Mouse (Mus musculus) CH12.LX (cell line): Measurements from ENCODE around the gene Tmem262. TPM values are rescaled to one million over a fixed set of nuclear protein-coding genes. Genes with fewer than 3 reads are reported as not detected.

ENCODE experiments used
- DNase-seq: peaks from one replicate; pipeline ENCODE4 v3.0.0-alpha.2; 2013; ENCODE audit errors: extremely low read depth
- H3K27ac ChIP-seq: 2 replicates; pipeline ENCODE4 v1.5.1; 2012; ENCODE audit warnings: low read depth, mild to moderate bottlenecking, control low read depth, moderate library complexity; ENCODE audit not compliant: insufficient read depth
- H3K27me3 ChIP-seq: replicated peaks from 2 replicates; pipeline ENCODE3; 2012; ENCODE audit warnings: inconsistent platforms
- H3K36me3 ChIP-seq, 2 experiments: replicated peaks in 1 of 2; 2 replicates each; pipeline versions ENCODE3 to v1.6.1; 2012; ENCODE audit warnings: inconsistent platforms in 1 of 2, low read length in 1 of 2, mild to moderate bottlenecking in 1 of 2, mixed read lengths in 1 of 2, moderate library complexity in 1 of 2; ENCODE audit not compliant: control insufficient read depth in 1 of 2, insufficient read depth in 1 of 2
- H3K4me1 ChIP-seq, 2 experiments: 2 replicates each; pipeline ENCODE4 v1.6.1; 2012; ENCODE audit warnings: inconsistent platforms in 1 of 2, moderate library complexity in 1 of 2; ENCODE audit not compliant: insufficient read depth in 2 of 2, control insufficient read depth in 1 of 2
- H3K4me2 ChIP-seq: 2 replicates; pipeline ENCODE4 v1.6.1; 2012; ENCODE audit warnings: low read depth, mild to moderate bottlenecking, control low read depth; ENCODE audit not compliant: poor library complexity, insufficient read depth, severe bottlenecking
- H3K4me3 ChIP-seq, 3 experiments: fragments of 150-350 bp in 1 of 3; sonication (generic) in 1 of 3; replicated peaks in 1 of 3; 2 replicates each; pipeline versions ENCODE3 to v1.5.1; 2011 to 2012; ENCODE audit warnings: low read depth in 2 of 3, low read length in 2 of 3, mild to moderate bottlenecking in 2 of 3, moderate library complexity in 2 of 3, control low read depth in 1 of 3, improper control_type of control experiment in 1 of 3, inconsistent platforms in 1 of 3, mixed read lengths in 1 of 3; ENCODE audit not compliant: poor library complexity in 1 of 3
- H3K79me2 ChIP-seq: replicated peaks from 2 replicates; pipeline ENCODE4 v1.6.1; 2012; ENCODE audit warnings: mild to moderate bottlenecking, moderate library complexity; ENCODE audit not compliant: control insufficient read depth, poor library complexity, insufficient read depth, severe bottlenecking; ENCODE audit errors: extremely low read depth
- H3K9ac ChIP-seq: 2 replicates; pipeline ENCODE4 v1.6.1; 2012; ENCODE audit warnings: low read depth, mild to moderate bottlenecking, control low read depth, moderate library complexity; ENCODE audit not compliant: insufficient read depth
- H3K9me3 ChIP-seq: replicated peaks from 2 replicates; pipeline ENCODE3; 2012; ENCODE audit warnings: low read length, inconsistent platforms, mixed read lengths
- BHLHE40 ChIP-seq: IDR thresholded peaks from 2 replicates; pipeline ENCODE4 v1.6.1; 2011; ENCODE audit warnings: mild to moderate bottlenecking, low read depth, low read length, improper control_type of control experiment
- CHD2 ChIP-seq: IDR thresholded peaks from 2 replicates; pipeline ENCODE4 v1.6.1; 2011; ENCODE audit warnings: low read length, improper control_type of control experiment
- CTCF ChIP-seq, 2 experiments: IDR thresholded peaks in 1 of 2; conservative IDR thresholded peaks in 1 of 2; 2 replicates each; pipeline ENCODE4 v1.5.1; 2011 to 2012; ENCODE audit warnings: low read depth in 2 of 2, low read length in 2 of 2, improper control_type of control experiment in 1 of 2, inconsistent platforms in 1 of 2, mild to moderate bottlenecking in 1 of 2, moderate library complexity in 1 of 2
- EP300 ChIP-seq: IDR thresholded peaks from 2 replicates; pipeline ENCODE4 v1.6.1; 2011; ENCODE audit warnings: low read length, improper control_type of control experiment
- ETS1 ChIP-seq: conservative IDR thresholded peaks from 2 replicates; pipeline ENCODE4 v1.6.1; 2012; ENCODE audit warnings: low read depth, mild to moderate bottlenecking, inconsistent platforms, low read length, improper control_type of control experiment, moderate library complexity
- HCFC1 ChIP-seq: IDR thresholded peaks from 2 replicates; pipeline ENCODE4 v1.6.1; 2012; ENCODE audit warnings: low read depth, mild to moderate bottlenecking, inconsistent platforms, low read length, improper control_type of control experiment
- JUN ChIP-seq: IDR thresholded peaks from 2 replicates; pipeline ENCODE4 v1.6.1; 2011; ENCODE audit warnings: low read depth, mild to moderate bottlenecking, low read length, improper control_type of control experiment, moderate library complexity; ENCODE audit not compliant: insufficient read depth
- MAFK ChIP-seq: IDR thresholded peaks from 2 replicates; pipeline ENCODE4 v1.6.1; 2011; ENCODE audit warnings: low read length, improper control_type of control experiment; ENCODE audit not compliant: insufficient replicate concordance
- MAZ ChIP-seq: IDR thresholded peaks from 2 replicates; pipeline ENCODE4 v1.6.1; 2012; ENCODE audit warnings: low read depth, mild to moderate bottlenecking, inconsistent platforms, low read length, improper control_type of control experiment, moderate library complexity
- MXI1 ChIP-seq: IDR thresholded peaks from 2 replicates; pipeline ENCODE4 v1.6.1; 2011; ENCODE audit warnings: mild to moderate bottlenecking, low read depth, low read length, improper control_type of control experiment
- NELFE ChIP-seq: IDR thresholded peaks from 2 replicates; pipeline ENCODE4 v1.6.1; 2011; ENCODE audit warnings: low read depth, low read length, improper control_type of control experiment
- POLR2A ChIP-seq: IDR thresholded peaks from 2 replicates; pipeline ENCODE4 v1.6.1; 2011; ENCODE audit warnings: low read depth, mild to moderate bottlenecking, improper control_type of control experiment, low read length
- POLR2AphosphoS2 ChIP-seq: IDR thresholded peaks from 2 replicates; pipeline ENCODE4 v1.6.1; 2011; ENCODE audit warnings: low read depth, low read length, improper control_type of control experiment
- RAD21 ChIP-seq: IDR thresholded peaks from 2 replicates; pipeline ENCODE4 v1.6.1; 2011; ENCODE audit warnings: low read depth, mild to moderate bottlenecking, low read length, improper control_type of control experiment, moderate library complexity
- SIN3A ChIP-seq: IDR thresholded peaks from 2 replicates; pipeline ENCODE4 v1.6.1; 2012; ENCODE audit warnings: low read length, improper control_type of control experiment, inconsistent platforms
- SMC3 ChIP-seq: IDR thresholded peaks from 2 replicates; pipeline ENCODE4 v1.6.1; 2011; ENCODE audit warnings: low read depth, low read length, improper control_type of control experiment
- TCF12 ChIP-seq: IDR thresholded peaks from 2 replicates; pipeline ENCODE4 v1.6.1; 2014; ENCODE audit warnings: low read depth, mild to moderate bottlenecking, inconsistent platforms, low read length, improper control_type of control experiment
- UBTF ChIP-seq: IDR thresholded peaks from 2 replicates; pipeline ENCODE4 v1.6.1; 2012; ENCODE audit warnings: low read depth, mild to moderate bottlenecking, inconsistent platforms, low read length, improper control_type of control experiment, moderate library complexity
- USF1 ChIP-seq: IDR thresholded peaks from 2 replicates; pipeline ENCODE4 v1.6.1; 2014; ENCODE audit warnings: low read depth, mild to moderate bottlenecking, inconsistent platforms, low read length, improper control_type of control experiment
- ZMIZ1 ChIP-seq: IDR thresholded peaks from 2 replicates; pipeline ENCODE4 v1.6.1; 2012; ENCODE audit warnings: low read depth, mild to moderate bottlenecking, inconsistent platforms, low read length, improper control_type of control experiment
- dilution Hi-C: fragments of 300-500 bp; cut with MboI; formaldehyde crosslinking; loops from 2 replicates; pipeline ENCODE4 v1.14.3; 2020; ENCODE audit warnings: low sequenced_read_pairs; ENCODE audit not compliant: extremely low pct_unique_long_range_greater_than_20kb, extremely low pct_ligation_motif_present
- in situ Hi-C: fragments of 300-500 bp; cut with MboI; formaldehyde crosslinking; loops from 3 replicates; pipeline ENCODE4 v1.14.3; 2019; ENCODE audit warnings: low sequenced_read_pairs, low pct_ligation_motif_present, low pct_unique_long_range_greater_than_20kb, mixed read lengths
- polyA plus RNA-seq: library from polyadenylated mRNA; unstranded; fragments of >175 nt; gene quantifications from 2 replicates; pipeline ENCODE4 v1.2.1, GENCODE M21; 2012; ENCODE audit warnings: low read depth; ENCODE audit not compliant: insufficient read length
- total RNA-seq, 2 experiments: library from RNA; depleted of rRNA; stranded (reverse); fragments of 300-350 nt in 1 of 2; fragments of >200 nt in 1 of 2; gene quantifications; 2 replicates each; pipeline ENCODE4 v1.2.3; 2012 to 2014

Gene Tmem262
- total and polyA plus RNA-seq, 3 experiments, result not detected

DNA sequence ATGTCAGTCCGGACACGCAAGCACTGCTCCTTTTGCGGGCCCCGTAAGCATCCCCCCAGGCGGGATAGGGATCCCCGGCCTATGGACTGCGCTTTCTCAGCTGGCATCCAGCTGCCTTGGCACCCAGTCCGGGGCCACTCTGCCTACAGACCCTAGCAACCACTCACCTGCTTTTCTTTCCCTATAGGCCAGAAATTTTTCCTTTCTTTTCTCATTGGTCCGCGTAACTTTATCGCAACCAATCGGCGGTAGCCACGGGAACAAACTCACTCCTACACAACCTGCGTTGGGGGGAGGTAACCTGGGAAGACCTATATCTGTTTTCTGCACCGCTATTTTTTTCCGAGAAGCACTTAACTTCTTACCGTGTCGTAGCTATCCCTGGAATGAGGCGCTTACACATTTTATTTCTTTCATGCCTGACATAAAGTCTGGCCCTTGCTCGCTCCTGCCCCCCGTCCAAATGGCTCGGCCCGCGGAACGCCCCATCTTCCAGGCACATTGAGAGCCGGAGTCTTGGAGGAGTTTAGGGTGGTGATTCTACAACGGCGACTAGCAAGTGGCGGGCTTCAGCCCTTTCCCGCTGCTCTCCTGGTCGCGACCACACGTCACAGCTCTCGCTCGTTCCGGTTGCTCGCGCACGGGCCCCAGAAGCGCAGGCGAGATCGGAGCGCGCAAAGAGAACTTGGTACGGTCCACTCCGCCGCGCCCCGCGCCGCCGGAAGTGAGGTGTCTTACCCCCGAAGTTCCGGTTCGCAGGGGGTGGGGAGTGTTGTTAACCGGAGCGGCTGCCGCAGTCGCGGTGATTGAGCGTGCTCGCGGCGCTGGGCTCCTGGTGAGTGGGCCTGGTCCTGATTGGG is 33.3 kb upstream of the Tmem262 start, which contains the start of gene Syvn1 (continued):
- TF ChIP-seq BHLHE40, result peak; percentile 26; the same call in 1 of the 2 replicates
- TF ChIP-seq SIN3A, result peak; percentile 84
- TF ChIP-seq HCFC1, result peak; percentile 75
- TF ChIP-seq, all 38 proteins: peak for 19

DNA sequence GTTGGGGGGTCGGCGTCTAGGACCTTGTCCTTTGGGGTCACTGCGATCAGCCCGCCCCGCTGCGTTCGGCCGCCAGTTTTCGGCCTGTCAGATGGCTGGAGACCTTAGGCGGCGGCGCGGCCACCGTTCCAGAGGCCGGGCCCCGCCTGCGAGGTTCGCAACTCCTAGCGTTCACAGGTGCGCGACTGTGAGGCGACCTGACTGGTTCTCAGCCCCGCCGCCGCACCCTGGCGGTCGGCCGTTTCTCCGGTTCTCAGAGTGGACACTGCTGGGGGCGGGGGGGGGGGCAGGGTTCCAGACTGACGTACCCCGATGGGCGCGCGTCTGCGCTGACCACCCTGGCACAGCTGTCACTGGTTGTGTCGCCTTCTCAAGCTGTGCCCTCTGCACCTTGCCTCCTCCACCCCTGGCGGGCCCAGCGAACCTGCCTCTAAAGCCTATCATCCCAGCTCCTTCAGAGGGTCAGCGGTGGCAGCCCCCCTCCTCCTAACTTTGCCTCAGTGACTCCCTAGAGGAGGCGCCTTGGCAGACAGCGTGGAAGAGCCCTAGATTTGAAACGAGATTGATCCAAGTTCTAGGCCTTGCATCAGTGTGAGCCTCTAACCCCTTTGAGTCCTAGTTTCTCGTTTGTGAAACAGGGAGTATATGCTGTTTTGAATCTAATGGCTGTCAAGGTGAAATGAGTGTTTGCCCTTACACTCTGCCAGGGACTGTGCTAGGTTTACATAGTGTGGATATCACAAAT is 32.5 kb upstream of the Tmem262 start:
- H3K27ac ChIP-seq, result peak overlapping the region; percentile 99
- 0 out of 2 replicates have a peak, but pooled peaks have one; percentile 2 for TF ChIP-seq POLR2AphosphoS2
- peak; percentile 42; the same call in 1 of the 2 replicates for TF ChIP-seq UBTF
- TF ChIP-seq CTCF (conservative IDR thresholded peaks at IDR 0.05 in 1 of 2, IDR thresholded peaks at IDR 0.05 in 1 of 2; ENCODE audit: low read depth in 2 of 2, low read length in 2 of 2), result no peak
- TF ChIP-seq TCF12, result no peak
- TF ChIP-seq NELFE, result no peak; the same call in 1 of the 2 replicates
- no peak for TF ChIP-seq SMC3
- no peak for TF ChIP-seq HCFC1
- no peak for TF ChIP-seq POLR2A
- peak; percentile 5; the same call in 1 of the 2 replicates for TF ChIP-seq MAZ
- TF ChIP-seq CHD2, result no peak; the same call in 1 of the 2 replicates
- no peak for TF ChIP-seq MXI1
- TF ChIP-seq EP300, result no peak
- TF ChIP-seq MAFK, result no peak
- no peak for TF ChIP-seq USF1
- no peak for TF ChIP-seq JUN
- no peak for TF ChIP-seq ETS1
- no peak; the same call in 1 of the 2 replicates for TF ChIP-seq ZMIZ1
- no peak for TF ChIP-seq RAD21
- TF ChIP-seq, all 38 proteins: peak for 3
- H3K4me2 ChIP-seq, result peak overlapping the region; percentile 93
- dilution Hi-C loops (no loop called here), in situ Hi-C loops (no loop called here)
- no peaks in the 10 kb centered on the region for H3K9me3 ChIP-seq
- peak overlapping the region; percentile 82 to 99 (median 98) for H3K4me3 ChIP-seq
- H3K9ac ChIP-seq, result peak overlapping the region; percentile 97
- peaks cover 40 to 43% of the 10 kb centered on the region in 2 experiments for H3K36me3 ChIP-seq
- H3K79me2 ChIP-seq, result peaks cover 48% of the 10 kb centered on the region
- DNase-seq, result no peak
- peaks cover 28 to 58% of the 10 kb centered on the region in 2 experiments for H3K4me1 ChIP-seq
- no peaks in the 10 kb centered on the region for H3K27me3 ChIP-seq
